32 mouse cellular contexts compared by ENCODE assay signal in genomic region chr10:117499864-117500453, GRCm38 (mm10).
"Had no signal": no experiment of that assay in that cellular context is flagged by ENCODE, and none has a peak within 500 bp of the region (broad histone marks: within the 10 kb centered on the region; RNA-seq: fewer than 3 reads in every experiment).

No protein-coding gene starts in this region.

- H3K9ac ChIP-seq: limb, embryonic 12.5 days; limb, embryonic 13.5 days; limb, embryonic 15.5 days; liver, embryonic 12.5 days; liver, embryonic 13.5 days; liver, embryonic 14.5 days; liver, embryonic 15.5 days; liver, postnatal 0 days; lung, embryonic 14.5 days; lung, embryonic 15.5 days; midbrain, embryonic 12.5 days; midbrain, embryonic 13.5 days; midbrain, embryonic 15.5 days; neural tube, embryonic 12.5 days; neural tube, embryonic 13.5 days had no signal

- H3K4me3 ChIP-seq: limb, embryonic 10.5 days; limb, embryonic 12.5 days; limb, embryonic 13.5 days; limb, embryonic 15.5 days; liver, embryonic 12.5 days; liver, embryonic 13.5 days; liver, embryonic 15.5 days; lung, embryonic 15.5 days; megakaryocyte, embryonic 14.5 days; midbrain, embryonic 10.5 days; midbrain, embryonic 12.5 days; midbrain, embryonic 13.5 days; midbrain, embryonic 15.5 days; myocyte; neural tube, embryonic 12.5 days; neural tube, embryonic 13.5 days had no signal

- H3K9me3 ChIP-seq: limb, embryonic 10.5 days; limb, embryonic 12.5 days; limb, embryonic 13.5 days; limb, embryonic 15.5 days; liver, embryonic 12.5 days; liver, embryonic 13.5 days; liver, embryonic 15.5 days; lung, embryonic 15.5 days; midbrain, embryonic 10.5 days; midbrain, embryonic 12.5 days; midbrain, embryonic 13.5 days; midbrain, embryonic 15.5 days; neural tube, embryonic 12.5 days; neural tube, embryonic 13.5 days had no signal

- H3K4me1 ChIP-seq: limb, embryonic 12.5 days; limb, embryonic 13.5 days; limb, embryonic 15.5 days; liver, embryonic 12.5 days; liver, embryonic 13.5 days; liver, embryonic 15.5 days; megakaryocyte, embryonic 14.5 days; midbrain, embryonic 15.5 days; neural tube, embryonic 12.5 days had no signal

- H3K27ac ChIP-seq: limb, embryonic 10.5 days; limb, embryonic 12.5 days; limb, embryonic 13.5 days; limb, embryonic 15.5 days; liver, embryonic 12.5 days; liver, embryonic 13.5 days; liver, embryonic 14.5 days; liver, embryonic 15.5 days; lung, embryonic 15.5 days; macrophage; midbrain, embryonic 10.5 days; midbrain, embryonic 12.5 days; midbrain, embryonic 13.5 days; midbrain, embryonic 15.5 days; neural tube, embryonic 12.5 days; neural tube, embryonic 13.5 days had no signal

- H3K4me2 ChIP-seq: limb, embryonic 12.5 days; limb, embryonic 13.5 days; limb, embryonic 15.5 days; liver, embryonic 11.5 days; liver, embryonic 12.5 days; liver, embryonic 13.5 days; liver, embryonic 15.5 days; lung, embryonic 14.5 days; lung, embryonic 15.5 days; midbrain, embryonic 12.5 days; midbrain, embryonic 13.5 days; midbrain, embryonic 15.5 days; neural tube, embryonic 12.5 days; neural tube, embryonic 13.5 days had no signal

- H3K27me3 ChIP-seq: limb, embryonic 12.5 days; limb, embryonic 13.5 days; limb, embryonic 15.5 days; liver, embryonic 12.5 days; liver, embryonic 13.5 days; liver, embryonic 15.5 days; lung, embryonic 15.5 days; neural tube, embryonic 12.5 days; neural tube, embryonic 13.5 days had no signal

- DNase-seq: left cerebral cortex, postnatal 4 days; liver; liver, embryonic 13.5 days; liver, postnatal 0 days; lung, adult 18-20 months; lung, adult 2 months; lung, embryonic 14.5 days; lung, postnatal 10 days; lung, postnatal 14 days; lung, postnatal 36 days; lung, postnatal 4 days; midbrain, embryonic 14.5 days had no signal

- ATAC-seq: liver, embryonic 12.5 days; liver, postnatal 0 days; lung, postnatal 0 days; midbrain, embryonic 13.5 days; midbrain, embryonic 15.5 days; midbrain, embryonic 16.5 days had no signal

- H3K36me3 ChIP-seq: limb, embryonic 10.5 days; limb, embryonic 12.5 days; limb, embryonic 13.5 days; limb, embryonic 15.5 days; liver, embryonic 12.5 days; liver, embryonic 13.5 days; liver, embryonic 15.5 days; lung, embryonic 15.5 days; midbrain, embryonic 10.5 days; midbrain, embryonic 12.5 days; midbrain, embryonic 13.5 days; midbrain, embryonic 15.5 days; neural tube, embryonic 12.5 days; neural tube, embryonic 13.5 days had no signal
